Mouse (Mus musculus): ENCODE results near the gene Wnt2b. TPM values are rescaled to one million over a fixed set of nuclear protein-coding genes. Genes with fewer than 3 reads are reported as not detected.

Gene Wnt2b
- polyA plus RNA-seq, 1 experiment from 2014 or later: 0.80 TPM

DNA sequence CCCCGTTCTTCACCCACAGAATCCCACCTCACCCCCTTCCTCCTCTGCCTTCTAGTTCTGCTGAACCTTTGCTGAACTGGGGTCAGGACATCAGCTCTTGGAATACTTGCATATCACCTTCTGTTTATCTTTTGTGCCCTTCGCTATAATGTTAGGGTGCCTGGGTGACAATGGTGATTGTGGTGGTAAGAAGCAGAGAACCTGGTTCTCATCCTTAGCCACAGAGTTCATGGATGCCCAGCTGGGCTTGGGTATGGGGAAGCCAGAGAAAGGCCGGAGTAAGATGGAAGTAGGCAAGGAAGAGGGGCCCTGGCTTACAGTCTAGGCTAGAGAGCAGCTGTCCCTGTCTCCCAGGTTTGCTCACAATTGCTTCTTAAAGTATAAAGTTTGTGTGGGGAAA, 7.6 kb downstream of the Wnt2b start:
- no peak overlapping the region for H3K27ac ChIP-seq (ENCODE audit: low read length)
- 100% methylated on average over 3 of the region's 3 CpGs for WGBS
- no peak for ATAC-seq (ENCODE audit: low FRiP score, low TSS enrichment)

DNA sequence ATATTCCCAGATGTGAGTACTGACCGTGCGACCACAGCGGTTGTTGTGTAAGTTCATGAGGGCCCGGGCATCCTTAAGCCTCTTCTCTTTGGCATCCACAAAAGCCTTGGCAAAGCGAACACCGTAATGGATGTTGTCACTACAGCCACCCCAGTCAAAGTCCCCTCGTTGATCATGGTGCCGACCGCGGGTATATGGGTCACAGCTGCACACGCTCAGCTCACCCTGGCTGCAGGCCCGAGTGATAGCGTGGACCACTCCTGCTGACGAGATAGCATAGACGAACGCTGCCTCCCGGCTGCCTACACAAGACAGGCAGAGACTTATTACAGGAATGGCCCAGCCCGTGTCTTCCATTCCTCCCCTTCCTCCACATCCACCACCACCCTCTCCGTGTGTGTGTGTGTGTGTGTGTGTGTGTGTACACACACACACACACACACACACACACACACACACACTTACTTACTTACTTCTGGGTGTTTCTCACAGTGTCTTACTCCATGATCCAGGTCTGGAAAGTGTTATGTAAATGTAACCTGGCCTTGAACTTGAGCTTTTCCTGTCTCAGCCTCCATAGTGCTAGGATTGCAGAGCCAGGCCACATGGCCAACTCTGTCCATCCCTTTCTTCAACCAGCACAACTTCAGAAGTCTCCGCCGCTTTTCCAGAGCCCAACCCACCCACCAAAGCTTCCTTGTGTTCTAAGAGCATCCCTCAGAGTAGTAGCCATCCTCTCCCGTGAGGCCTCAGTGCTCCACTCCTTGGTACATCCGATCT, 8.6 kb downstream of the Wnt2b start:
- H3K4me1 ChIP-seq (ENCODE audit: insufficient read depth, low read length): no peaks in the 10 kb centered on the region
- WGBS: 91% methylated on average over 23 of the region's 23 CpGs
- ATAC-seq (ENCODE audit: low FRiP score, low TSS enrichment): no peak
- no peaks in the 10 kb centered on the region for H3K9me3 ChIP-seq (ENCODE audit: low read length)
- no peak overlapping the region for H3K4me2 ChIP-seq (replicated peaks; ENCODE audit: low read depth, low read length)
- no peak overlapping the region for H3K9ac ChIP-seq (replicated peaks; ENCODE audit: low read length)
- H3K27me3 ChIP-seq (ENCODE audit: insufficient read depth, low read length): no peaks in the 10 kb centered on the region
- H3K4me3 ChIP-seq (ENCODE audit: low read length): no peak overlapping the region
- H3K36me3 ChIP-seq (ENCODE audit: insufficient read depth, low read length): peaks cover 17% of the 10 kb centered on the region; the same call in 1 of the 2 replicates
- no peak overlapping the region for H3K27ac ChIP-seq (ENCODE audit: low read length)

More for the DNA sequence above, 7.6 kb downstream of the Wnt2b start:
- Histone ChIP-seq H3K9me3 (ENCODE audit: low read length) (no peaks in the 10 kb centered on the region), H3K9ac (replicated peaks; ENCODE audit: low read length) (no peak overlapping the region), H3K4me3 (ENCODE audit: low read length) (no peak overlapping the region), H3K27me3 (ENCODE audit: insufficient read depth, low read length) (peaks cover 6% of the 10 kb centered on the region), H3K36me3 (ENCODE audit: insufficient read depth, low read length) (peaks cover 16% of the 10 kb centered on the region; the same call in 1 of the 2 replicates), H3K4me2 (replicated peaks; ENCODE audit: low read depth, low read length) (no peak overlapping the region), H3K4me1 (ENCODE audit: insufficient read depth, low read length) (no peaks in the 10 kb centered on the region)

- Histone ChIP-seq H3K9me3 (ENCODE audit: low read length) (no peaks in the 10 kb centered on the region), H3K36me3 (ENCODE audit: insufficient read depth, low read length) (peaks cover 31% of the 10 kb centered on the region), H3K4me1 (ENCODE audit: insufficient read depth, low read length) (no peaks in the 10 kb centered on the region), H3K9ac (replicated peaks; ENCODE audit: low read length) (no peak overlapping the region), H3K27ac (ENCODE audit: low read length) (no peak overlapping the region), H3K27me3 (ENCODE audit: insufficient read depth, low read length) (no peaks in the 10 kb centered on the region), H3K4me2 (replicated peaks; ENCODE audit: low read depth, low read length) (no peak overlapping the region), H3K4me3 (ENCODE audit: low read length) (no peak overlapping the region)
- 96% methylated on average over 12 of the region's 12 CpGs for WGBS
- ATAC-seq (ENCODE audit: low FRiP score, low TSS enrichment): no peak
Measured at GRCm38 (mm10) chr3:104950926-104951325, 10.8 kb downstream of the Wnt2b start.

DNA sequence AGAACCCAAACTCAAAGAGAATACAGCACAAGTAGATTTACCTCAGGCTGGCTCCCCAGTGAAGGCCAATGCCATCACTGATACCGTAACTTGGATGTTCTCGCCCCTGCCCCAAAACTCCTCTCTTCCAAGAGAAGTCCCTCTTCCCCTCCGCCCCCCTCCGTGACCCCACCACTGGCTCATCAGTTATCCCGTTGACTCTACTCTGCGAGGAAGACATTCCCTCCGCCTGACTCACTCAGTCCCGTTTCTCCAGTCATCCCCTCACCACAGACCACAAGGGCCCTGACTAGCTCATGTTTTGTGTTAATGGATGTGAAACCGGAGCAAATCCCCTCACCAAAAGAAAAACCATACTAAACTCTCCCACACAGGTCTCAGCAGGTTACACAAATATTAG, 16.8 kb downstream of the Wnt2b start:
- Histone ChIP-seq H3K4me2 (replicated peaks; ENCODE audit: low read depth, low read length) (no peak overlapping the region), H3K27ac (ENCODE audit: low read length) (no peak overlapping the region), H3K9ac (replicated peaks; ENCODE audit: low read length) (no peak overlapping the region), H3K4me1 (ENCODE audit: insufficient read depth, low read length) (peaks cover 17% of the 10 kb centered on the region), H3K4me3 (ENCODE audit: low read length) (no peak overlapping the region), H3K27me3 (ENCODE audit: insufficient read depth, low read length) (no peaks in the 10 kb centered on the region), H3K36me3 (ENCODE audit: insufficient read depth, low read length) (peaks cover 15% of the 10 kb centered on the region), H3K9me3 (ENCODE audit: low read length) (no peaks in the 10 kb centered on the region)
- ATAC-seq (ENCODE audit: low FRiP score, low TSS enrichment): no peak
- WGBS: 35% methylated on average over 9 of the region's 9 CpGs

- Histone ChIP-seq H3K4me2 (replicated peaks; ENCODE audit: low read depth, low read length) (no peak overlapping the region), H3K27me3 (ENCODE audit: insufficient read depth, low read length) (no peaks in the 10 kb centered on the region), H3K27ac (ENCODE audit: low read length) (no peak overlapping the region), H3K9ac (replicated peaks; ENCODE audit: low read length) (no peak overlapping the region), H3K36me3 (ENCODE audit: insufficient read depth, low read length) (peaks cover 15% of the 10 kb centered on the region), H3K4me1 (ENCODE audit: insufficient read depth, low read length) (peaks cover 17% of the 10 kb centered on the region), H3K9me3 (ENCODE audit: low read length) (no peaks in the 10 kb centered on the region), H3K4me3 (ENCODE audit: low read length) (no peak overlapping the region)
- ATAC-seq (ENCODE audit: low FRiP score, low TSS enrichment): 0 out of 2 replicates have a peak, but pooled peaks have one; percentile 22
- 40% methylated on average over 8 of the region's 8 CpGs for WGBS
Measured at GRCm38 (mm10) chr3:104943333-104943732, 18.4 kb downstream of the Wnt2b start.

DNA sequence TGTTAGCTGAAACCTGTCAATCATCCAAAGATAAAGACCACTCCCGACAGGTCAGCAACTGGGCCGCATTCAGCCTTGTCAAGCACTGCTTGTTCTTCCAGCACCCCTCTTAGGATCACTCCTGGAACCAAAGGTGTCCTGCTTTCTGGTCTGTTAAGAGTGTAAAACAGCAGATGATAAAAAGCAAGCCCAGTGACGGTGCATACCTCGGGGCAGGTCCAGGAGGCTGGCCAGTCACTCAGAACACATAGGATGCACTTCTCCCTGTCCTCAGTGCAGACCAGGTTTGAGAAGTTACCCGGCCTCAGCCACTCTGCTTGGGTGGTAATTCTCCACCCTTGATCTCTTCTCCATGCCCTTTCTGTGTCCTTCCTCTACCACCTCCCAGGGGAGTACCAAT, 19.0 kb downstream of the Wnt2b start:
- peaks cover 11% of the 10 kb centered on the region for H3K36me3 ChIP-seq (ENCODE audit: insufficient read depth, low read length)
- no peak for ATAC-seq (ENCODE audit: low FRiP score, low TSS enrichment)
- H3K4me3 ChIP-seq (ENCODE audit: low read length): no peak overlapping the region
- no peak overlapping the region for H3K4me2 ChIP-seq (replicated peaks; ENCODE audit: low read depth, low read length)
- H3K9me3 ChIP-seq (ENCODE audit: low read length): no peaks in the 10 kb centered on the region
- no peaks in the 10 kb centered on the region for H3K27me3 ChIP-seq (ENCODE audit: insufficient read depth, low read length)
- 46% methylated on average over 5 of the region's 5 CpGs for WGBS
- H3K27ac ChIP-seq (ENCODE audit: low read length): no peak overlapping the region
- H3K9ac ChIP-seq (replicated peaks; ENCODE audit: low read length): no peak overlapping the region
- peaks cover 17% of the 10 kb centered on the region for H3K4me1 ChIP-seq (ENCODE audit: insufficient read depth, low read length)

DNA sequence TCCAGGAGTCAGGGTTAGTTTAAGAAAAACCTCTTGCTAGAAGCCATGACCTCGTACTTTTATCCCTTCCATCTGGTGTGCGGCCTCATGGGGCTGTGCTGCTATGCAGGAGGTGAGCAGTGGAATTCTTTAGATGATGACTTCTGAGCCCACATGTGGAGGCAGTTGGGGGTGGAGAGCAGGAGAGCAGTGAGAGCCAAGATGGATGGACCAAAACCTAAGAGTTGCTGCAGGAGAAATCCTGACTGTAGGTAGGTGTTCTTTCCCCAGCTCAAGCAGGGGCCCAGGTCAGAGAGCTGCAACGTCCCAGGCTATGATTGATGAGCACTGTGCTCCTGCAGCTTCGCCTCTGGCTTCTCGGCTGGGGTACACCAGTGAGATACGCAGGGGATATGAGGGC, 21.0 kb downstream of the Wnt2b start:
- Histone ChIP-seq H3K4me2 (replicated peaks; ENCODE audit: low read depth, low read length) (no peak overlapping the region), H3K27me3 (ENCODE audit: insufficient read depth, low read length) (no peaks in the 10 kb centered on the region), H3K36me3 (ENCODE audit: insufficient read depth, low read length) (peaks cover 4% of the 10 kb centered on the region; the same call in 1 of the 2 replicates), H3K9me3 (ENCODE audit: low read length) (no peaks in the 10 kb centered on the region), H3K27ac (ENCODE audit: low read length) (no peak overlapping the region), H3K9ac (replicated peaks; ENCODE audit: low read length) (no peak overlapping the region), H3K4me3 (ENCODE audit: low read length) (no peak overlapping the region), H3K4me1 (ENCODE audit: insufficient read depth, low read length) (peaks cover 17% of the 10 kb centered on the region)
- peak; percentile 63; the same call in 1 of the 2 replicates for ATAC-seq (ENCODE audit: low FRiP score, low TSS enrichment)
- 42% methylated on average over 6 of the region's 6 CpGs for WGBS

DNA sequence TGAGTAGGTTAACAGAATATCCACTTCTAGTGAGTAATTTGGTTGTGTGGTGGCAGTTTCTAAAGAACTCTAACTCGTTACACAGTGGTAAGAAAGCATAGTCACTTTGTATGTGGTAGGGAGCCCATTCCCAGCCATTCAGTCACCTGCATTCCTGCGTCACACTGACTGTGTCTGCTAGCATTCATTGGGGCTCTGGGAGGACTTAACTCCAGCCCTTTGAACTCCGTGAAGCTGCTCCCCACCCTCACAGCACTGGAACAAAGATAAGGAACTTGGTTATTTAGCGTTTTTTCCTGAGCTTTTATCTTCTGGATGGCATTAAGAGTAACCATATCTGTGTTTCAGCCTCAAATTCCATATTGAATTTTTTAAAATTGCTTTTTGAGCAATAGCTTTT, 23.4 kb downstream of the Wnt2b start:
- Histone ChIP-seq H3K27ac (ENCODE audit: low read length) (no peak overlapping the region), H3K9me3 (ENCODE audit: low read length) (no peaks in the 10 kb centered on the region), H3K36me3 (ENCODE audit: insufficient read depth, low read length) (peaks cover 11% of the 10 kb centered on the region; the same call in 1 of the 2 replicates), H3K4me3 (ENCODE audit: low read length) (no peak overlapping the region), H3K27me3 (ENCODE audit: insufficient read depth, low read length) (no peaks in the 10 kb centered on the region), H3K4me2 (replicated peaks; ENCODE audit: low read depth, low read length) (no peak overlapping the region), H3K4me1 (ENCODE audit: insufficient read depth, low read length) (peaks cover 12% of the 10 kb centered on the region), H3K9ac (replicated peaks; ENCODE audit: low read length) (no peak overlapping the region)
- WGBS: 67% methylated on average over 4 of the region's 4 CpGs
- no peak for ATAC-seq (ENCODE audit: low FRiP score, low TSS enrichment)

- Histone ChIP-seq H3K9ac (replicated peaks; ENCODE audit: low read length) (no peak overlapping the region), H3K4me2 (replicated peaks; ENCODE audit: low read depth, low read length) (no peak overlapping the region), H3K9me3 (ENCODE audit: low read length) (no peaks in the 10 kb centered on the region), H3K36me3 (ENCODE audit: insufficient read depth, low read length) (peaks cover 11% of the 10 kb centered on the region; the same call in 1 of the 2 replicates), H3K27ac (ENCODE audit: low read length) (no peak overlapping the region), H3K4me1 (ENCODE audit: insufficient read depth, low read length) (peaks cover 7% of the 10 kb centered on the region), H3K27me3 (ENCODE audit: insufficient read depth, low read length) (no peaks in the 10 kb centered on the region), H3K4me3 (ENCODE audit: low read length) (no peak overlapping the region)
- 90% methylated on average over 2 of the region's 2 CpGs for WGBS
- ATAC-seq (ENCODE audit: low FRiP score, low TSS enrichment): no peak
Measured at GRCm38 (mm10) chr3:104937728-104938305, 23.9 kb downstream of the Wnt2b start.

GRCm38 (mm10) chr3:104929385-104929784, 32.3 kb downstream of the Wnt2b start:
- WGBS: 96% methylated on average over 6 of the region's 6 CpGs

More at GRCm38 (mm10) chr3:104929385-104929784, 32.3 kb downstream of the Wnt2b start:
- no peaks in the 10 kb centered on the region for H3K4me1 ChIP-seq (ENCODE audit: insufficient read depth, low read length)
- H3K27me3 ChIP-seq (ENCODE audit: insufficient read depth, low read length): no peaks in the 10 kb centered on the region
- no peak for ATAC-seq (ENCODE audit: low FRiP score, low TSS enrichment)
- peaks cover 18% of the 10 kb centered on the region for H3K36me3 ChIP-seq (ENCODE audit: insufficient read depth, low read length)
- H3K27ac ChIP-seq (ENCODE audit: low read length): no peak overlapping the region
- no peaks in the 10 kb centered on the region for H3K9me3 ChIP-seq (ENCODE audit: low read length)
- H3K4me3 ChIP-seq (ENCODE audit: low read length): no peak overlapping the region
- H3K9ac ChIP-seq (replicated peaks; ENCODE audit: low read length): no peak overlapping the region
- H3K4me2 ChIP-seq (replicated peaks; ENCODE audit: low read depth, low read length): no peak overlapping the region

All from kidney, embryonic 16.5 days (tissue).